Mouse (Mus musculus) small intestine, adult 2 months (tissue): ENCODE results near the gene Krt33b.

ENCODE experiments used
- CTCF ChIP-seq: fragments of 200-500 bp; IDR thresholded peaks from 2 replicates; pipeline ENCODE4 v1.5.1; 2012; ENCODE audit warnings: low read depth, mild to moderate bottlenecking, control low read depth, inconsistent platforms, low read length, moderate library complexity, mixed read lengths; ENCODE audit not compliant: insufficient replicate concordance, insufficient read length; ENCODE audit errors: extremely low read depth
- POLR2A ChIP-seq: fragments of 200-500 bp; IDR thresholded peaks from 2 replicates; pipeline ENCODE4 v1.6.1; 2012; ENCODE audit warnings: low read depth, mild to moderate bottlenecking, control low read depth, inconsistent platforms, low read length, moderate library complexity

DNA sequence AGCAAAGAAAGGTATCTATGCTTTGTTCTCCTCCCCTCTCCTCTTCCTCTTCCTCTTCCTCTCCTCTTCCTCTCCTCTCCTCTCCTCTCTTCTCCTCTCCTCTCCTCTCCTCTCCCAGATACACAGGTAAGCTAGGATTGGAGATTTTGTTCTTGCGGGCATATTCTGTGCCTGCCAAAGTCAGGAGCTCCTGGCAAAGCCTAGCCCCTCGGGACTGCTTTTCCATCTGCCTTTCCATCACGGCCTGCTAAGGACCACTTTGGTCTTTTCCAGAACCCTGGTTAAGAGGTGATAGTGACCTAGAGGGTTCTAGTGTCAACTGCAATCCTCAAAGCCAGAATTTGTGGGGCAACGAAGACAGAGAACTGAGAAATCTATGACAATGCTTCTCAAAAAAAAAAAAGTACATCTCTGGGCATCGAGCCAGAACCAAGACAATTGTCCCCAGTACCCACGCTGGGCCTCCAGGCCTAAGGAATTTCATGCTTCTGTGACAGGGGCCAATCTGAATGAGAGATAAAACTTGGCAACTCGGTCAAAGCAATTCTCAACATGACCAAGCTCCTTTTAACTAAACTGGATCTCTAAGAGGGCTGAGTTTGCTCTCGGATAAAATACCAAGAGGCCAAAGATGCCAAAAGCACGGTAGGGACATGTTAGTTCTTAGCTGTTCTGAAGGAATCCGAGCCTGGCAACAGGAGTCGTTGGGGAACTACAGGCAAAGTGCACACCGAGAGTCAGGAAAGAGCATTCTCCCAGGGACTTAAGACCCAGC, 36.8 kb upstream of the Krt33b start:
- TF ChIP-seq POLR2A = no peak
- TF ChIP-seq CTCF = no peak
